Mouse (Mus musculus) megakaryocyte, embryonic 14.5 days (primary cell): ENCODE measurements around the gene Upk3b.

ENCODE experiments used
- FLI1 ChIP-seq: IDR thresholded peaks from 2 replicates; pipeline ENCODE4 v1.6.1; 2012; ENCODE audit warnings: low read length, inconsistent platforms, mixed read lengths
- GATA1 ChIP-seq: IDR thresholded peaks from 3 replicates; pipeline ENCODE4 v1.6.1; 2012; ENCODE audit warnings: mixed read lengths, low read length, inconsistent platforms, borderline replicate concordance

GRCm38 (mm10) chr5:136082345-136082744 lies 44.0 kb downstream of the Upk3b start:
- TF ChIP-seq FLI1 (no peak), GATA1 (no peak)
